Mouse (Mus musculus): ENCODE measurements around the gene Mafk.

DNA sequence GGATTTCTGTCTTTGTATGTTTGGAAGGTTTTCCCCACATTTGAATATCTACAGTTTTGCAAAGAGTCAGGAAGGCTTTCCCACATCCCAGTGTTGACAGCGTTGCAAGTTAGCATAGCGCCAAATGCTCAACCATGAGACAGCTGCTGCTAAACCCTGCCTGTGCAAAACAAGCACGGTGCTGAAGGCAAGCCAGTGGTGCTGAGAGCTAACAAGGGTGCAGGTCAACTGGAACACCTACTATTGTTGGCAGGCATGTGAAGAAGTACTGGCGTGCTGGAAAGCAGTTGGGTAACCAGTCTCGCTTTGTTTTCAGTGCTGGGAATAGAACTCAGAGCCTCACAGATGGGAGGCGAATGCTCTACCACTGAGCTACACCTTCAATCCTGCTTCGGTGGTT is 44.4 kb downstream of the Mafk start:
- no peak for TF ChIP-seq CTCF (IDR thresholded peaks at IDR 0.05; ENCODE audit: low read depth)
- TF ChIP-seq EP300 (optimal IDR thresholded peaks at IDR 0.05): no peak

All from stomach, postnatal 0 days (tissue).